Mouse (Mus musculus): Measurements from ENCODE around the gene Med9.
A peak's percentile ranks its signal among the peaks of the same experiment; 100 is the strongest.
"Not testable (repeated sequence)": the region's sequence is repeated elsewhere in the genome, so short reads cannot be mapped to it uniquely, and the experiment has no call there.

Gene Med9

GRCm38 (mm10) chr11:59947752-59948400 is at the start of gene Med9:
Med9 (plus strand) TSS chr11:59948206.
- DNase-seq = peak; percentile 95

- DNase-seq = peak; percentile 72
Observed at GRCm38 (mm10) chr11:59899711-59900685, 48.0 kb upstream of the Med9 start.

- no peak for DNase-seq
Observed at GRCm38 (mm10) chr11:59900995-59901394, 47.0 kb upstream of the Med9 start.

GRCm38 (mm10) chr11:59902045-59902726 is 45.8 kb upstream of the Med9 start:
- DNase-seq = peak; percentile 84

GRCm38 (mm10) chr11:59906521-59907123 is 41.4 kb upstream of the Med9 start:
- DNase-seq = no peak

GRCm38 (mm10) chr11:59908446-59908845 is 39.6 kb upstream of the Med9 start:
- peak; percentile 81 for DNase-seq

- no peak for DNase-seq
Observed at GRCm38 (mm10) chr11:59910586-59910985, 37.4 kb upstream of the Med9 start.

- DNase-seq = no peak
Observed at GRCm38 (mm10) chr11:59911523-59911922, 36.5 kb upstream of the Med9 start.

- DNase-seq = no peak
Observed at GRCm38 (mm10) chr11:59913702-59914101, 34.3 kb upstream of the Med9 start.

- DNase-seq = peak; percentile 57
Observed at GRCm38 (mm10) chr11:59918014-59918413, 30.0 kb upstream of the Med9 start.

GRCm38 (mm10) chr11:59919401-59919800 is 28.6 kb upstream of the Med9 start:
- DNase-seq = no peak

- no peak for DNase-seq
Observed at GRCm38 (mm10) chr11:59920331-59920730, 27.7 kb upstream of the Med9 start.

- DNase-seq = peak; percentile 61
Observed at GRCm38 (mm10) chr11:59921265-59921664, 26.7 kb upstream of the Med9 start.

GRCm38 (mm10) chr11:59930031-59930430 is 18.0 kb upstream of the Med9 start:
- no peak for DNase-seq

GRCm38 (mm10) chr11:59932560-59933337 is 15.3 kb upstream of the Med9 start:
- no peak for DNase-seq

GRCm38 (mm10) chr11:59933943-59934342 is 14.1 kb upstream of the Med9 start:
- DNase-seq = no peak

- DNase-seq = no peak
Observed at GRCm38 (mm10) chr11:59937023-59937422, 11.0 kb upstream of the Med9 start.

- no peak for DNase-seq
Observed at GRCm38 (mm10) chr11:59937615-59938014, 10.4 kb upstream of the Med9 start.

- DNase-seq = no peak
Observed at GRCm38 (mm10) chr11:59939821-59940220, 8.2 kb upstream of the Med9 start.

- DNase-seq = no peak
Observed at GRCm38 (mm10) chr11:59940645-59941044, 7.4 kb upstream of the Med9 start.

- DNase-seq = peak; percentile 63
Observed at GRCm38 (mm10) chr11:59941391-59941790, 6.6 kb upstream of the Med9 start.

- DNase-seq = not testable (repeated sequence)
Observed at GRCm38 (mm10) chr11:59944855-59945254, 3.2 kb upstream of the Med9 start.
